Mouse (Mus musculus): Measurements from ENCODE around the gene Zbtb43. TPM values are rescaled to one million over a fixed set of nuclear protein-coding genes. Genes with fewer than 3 reads are reported as not detected.

Gene Zbtb43
- polyA plus RNA-seq, 1 experiment: 14.2 TPM

GRCm38 (mm10) chr2:33492041-33492440, 23.7 kb upstream of the Zbtb43 start:
- Histone ChIP-seq H3K4me1 (ENCODE audit: control insufficient read depth, insufficient read depth, low read length) (no peaks in the 10 kb centered on the region), H3K27ac (ENCODE audit: insufficient read depth, low read depth, low read length) (no peak overlapping the region), H3K4me3 (ENCODE audit: insufficient read depth, low read depth, low read length) (no peak overlapping the region), H3K36me3 (ENCODE audit: control insufficient read depth, insufficient read depth, low read length) (no peaks in the 10 kb centered on the region), H3K27me3 (replicated peaks; ENCODE audit: control insufficient read depth, insufficient read depth, low read length) (no peaks in the 10 kb centered on the region)
- TF ChIP-seq CTCF (conservative IDR thresholded peaks at IDR 0.05; ENCODE audit: insufficient read depth, insufficient read length, low read depth, low read length) (no peak), POLR2A (IDR thresholded peaks at IDR 0.05; ENCODE audit: low read depth, low read length) (no peak)
- WGBS: 91% methylated on average over 3 of the region's 3 CpGs
- DNase-seq: no peak

GRCm38 (mm10) chr2:33489565-33489964, 21.2 kb upstream of the Zbtb43 start:
- DNase-seq: no peak
- WGBS: 66% methylated on average over 10 of the region's 10 CpGs
- no peak overlapping the region for H3K27ac ChIP-seq (ENCODE audit: insufficient read depth, low read depth, low read length)
- no peaks in the 10 kb centered on the region for H3K36me3 ChIP-seq (ENCODE audit: control insufficient read depth, insufficient read depth, low read length)
- TF ChIP-seq CTCF (conservative IDR thresholded peaks at IDR 0.05; ENCODE audit: insufficient read depth, insufficient read length, low read depth, low read length): peak; percentile 30; the same call in 1 of the 2 replicates
- no peak for TF ChIP-seq POLR2A (IDR thresholded peaks at IDR 0.05; ENCODE audit: low read depth, low read length)
- H3K27me3 ChIP-seq (replicated peaks; ENCODE audit: control insufficient read depth, insufficient read depth, low read length): no peaks in the 10 kb centered on the region
- H3K4me3 ChIP-seq (ENCODE audit: insufficient read depth, low read depth, low read length): no peak overlapping the region
- no peaks in the 10 kb centered on the region for H3K4me1 ChIP-seq (ENCODE audit: control insufficient read depth, insufficient read depth, low read length)

GRCm38 (mm10) chr2:33487332-33487731, 19.0 kb upstream of the Zbtb43 start:
- no peak for TF ChIP-seq POLR2A (IDR thresholded peaks at IDR 0.05; ENCODE audit: low read depth, low read length)
- TF ChIP-seq CTCF (conservative IDR thresholded peaks at IDR 0.05; ENCODE audit: insufficient read depth, insufficient read length, low read depth, low read length): no peak
- H3K4me1 ChIP-seq (ENCODE audit: control insufficient read depth, insufficient read depth, low read length): no peaks in the 10 kb centered on the region
- 44% methylated on average over 8 of the region's 8 CpGs for WGBS
- no peaks in the 10 kb centered on the region for H3K36me3 ChIP-seq (ENCODE audit: control insufficient read depth, insufficient read depth, low read length)
- H3K27me3 ChIP-seq (replicated peaks; ENCODE audit: control insufficient read depth, insufficient read depth, low read length): no peaks in the 10 kb centered on the region
- H3K27ac ChIP-seq (ENCODE audit: insufficient read depth, low read depth, low read length): no peak overlapping the region
- peak; percentile 49 for DNase-seq
- no peak overlapping the region for H3K4me3 ChIP-seq (ENCODE audit: insufficient read depth, low read depth, low read length)

GRCm38 (mm10) chr2:33486866-33487265, 18.5 kb upstream of the Zbtb43 start:
- WGBS: 5% methylated on average over 9 of the region's 9 CpGs
- peak; percentile 71 for DNase-seq

GRCm38 (mm10) chr2:33477961-33478755, 9.8 kb upstream of the Zbtb43 start:
- 90% methylated on average over 10 of the region's 10 CpGs for WGBS

More at GRCm38 (mm10) chr2:33486866-33487265, 18.5 kb upstream of the Zbtb43 start:
- Histone ChIP-seq H3K4me1 (ENCODE audit: control insufficient read depth, insufficient read depth, low read length) (no peaks in the 10 kb centered on the region), H3K36me3 (ENCODE audit: control insufficient read depth, insufficient read depth, low read length) (no peaks in the 10 kb centered on the region), H3K27ac (ENCODE audit: insufficient read depth, low read depth, low read length) (no peak overlapping the region), H3K4me3 (ENCODE audit: insufficient read depth, low read depth, low read length) (no peak overlapping the region), H3K27me3 (replicated peaks; ENCODE audit: control insufficient read depth, insufficient read depth, low read length) (no peaks in the 10 kb centered on the region)
- no peak for TF ChIP-seq POLR2A (IDR thresholded peaks at IDR 0.05; ENCODE audit: low read depth, low read length)
- peak; percentile 92 for TF ChIP-seq CTCF (conservative IDR thresholded peaks at IDR 0.05; ENCODE audit: insufficient read depth, insufficient read length, low read depth, low read length)

GRCm38 (mm10) chr2:33475961-33476360, 7.6 kb upstream of the Zbtb43 start:
- no peaks in the 10 kb centered on the region for H3K27me3 ChIP-seq (replicated peaks; ENCODE audit: control insufficient read depth, insufficient read depth, low read length)
- TF ChIP-seq CTCF (conservative IDR thresholded peaks at IDR 0.05; ENCODE audit: insufficient read depth, insufficient read length, low read depth, low read length): no peak
- TF ChIP-seq POLR2A (IDR thresholded peaks at IDR 0.05; ENCODE audit: low read depth, low read length): no peak
- no peaks in the 10 kb centered on the region for H3K36me3 ChIP-seq (ENCODE audit: control insufficient read depth, insufficient read depth, low read length)
- no peak overlapping the region for H3K27ac ChIP-seq (ENCODE audit: insufficient read depth, low read depth, low read length)
- no peak overlapping the region for H3K4me3 ChIP-seq (ENCODE audit: insufficient read depth, low read depth, low read length)
- H3K4me1 ChIP-seq (ENCODE audit: control insufficient read depth, insufficient read depth, low read length): no peaks in the 10 kb centered on the region
- no peak for DNase-seq

More at GRCm38 (mm10) chr2:33477961-33478755, 9.8 kb upstream of the Zbtb43 start:
- DNase-seq: no peak
- Histone ChIP-seq H3K4me3 (ENCODE audit: insufficient read depth, low read depth, low read length) (no peak overlapping the region), H3K36me3 (ENCODE audit: control insufficient read depth, insufficient read depth, low read length) (no peaks in the 10 kb centered on the region), H3K27me3 (replicated peaks; ENCODE audit: control insufficient read depth, insufficient read depth, low read length) (no peaks in the 10 kb centered on the region), H3K27ac (ENCODE audit: insufficient read depth, low read depth, low read length) (no peak overlapping the region), H3K4me1 (ENCODE audit: control insufficient read depth, insufficient read depth, low read length) (no peaks in the 10 kb centered on the region)
- no peak for TF ChIP-seq CTCF (conservative IDR thresholded peaks at IDR 0.05; ENCODE audit: insufficient read depth, insufficient read length, low read depth, low read length)
- no peak for TF ChIP-seq POLR2A (IDR thresholded peaks at IDR 0.05; ENCODE audit: low read depth, low read length)

All from kidney, adult 2 months (tissue).